Mouse (Mus musculus): ENCODE data around the gene Fam178b. TPM values are rescaled to one million over a fixed set of nuclear protein-coding genes. Genes with fewer than 3 reads are reported as not detected.

Gene Fam178b
- polyA plus RNA-seq, 1 experiment from 2014 or later = 0.62 TPM

DNA sequence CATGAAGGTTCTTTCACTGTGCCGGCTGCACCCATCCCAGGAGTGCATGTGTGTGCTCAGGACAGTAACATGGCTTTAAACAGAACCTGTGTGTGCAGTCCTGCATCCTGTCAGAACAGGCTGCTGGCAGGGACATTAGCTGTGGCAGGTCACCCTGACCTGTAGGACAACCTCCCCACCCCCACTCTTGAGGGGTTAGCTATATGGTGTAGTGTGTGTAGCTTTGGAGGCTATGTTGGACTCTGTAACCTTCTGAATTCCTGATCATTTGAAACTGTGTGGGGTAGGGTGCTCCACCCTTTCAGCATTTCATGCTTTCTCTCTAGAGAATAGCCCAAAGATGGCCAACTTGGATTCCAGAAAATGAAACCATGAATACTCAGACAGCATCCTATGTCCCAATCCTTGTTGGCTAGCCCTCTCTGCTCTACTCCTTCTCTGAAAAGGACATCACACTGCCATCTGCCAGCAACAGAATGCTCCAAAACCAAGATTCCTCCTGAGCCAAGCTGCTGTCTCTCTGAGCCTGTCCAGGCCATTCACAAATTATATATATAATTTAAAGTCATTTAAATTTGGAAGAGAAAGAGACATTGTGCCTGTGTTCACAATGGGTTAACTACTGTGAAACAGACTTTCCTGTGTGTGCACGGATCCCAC, 47.0 kb downstream of the Fam178b start:
- Histone ChIP-seq H3K4me3 (ENCODE audit: low read length) (no peak overlapping the region), H3K27me3 (ENCODE audit: control insufficient read depth, insufficient read depth, low read length) (no peaks in the 10 kb centered on the region), H3K9ac (ENCODE audit: low read length) (peak overlapping the region; percentile 7; the same call in 1 of the 2 replicates), H3K27ac (ENCODE audit: low read length) (peak overlapping the region; percentile 28), H3K4me1 (ENCODE audit: control insufficient read depth, insufficient read depth, low read length) (peaks cover 20% of the 10 kb centered on the region), H3K4me2 (ENCODE audit: low read depth, low read length) (no peak overlapping the region), H3K9me3 (replicated peaks; ENCODE audit: control insufficient read depth, low read length) (no peaks in the 10 kb centered on the region), H3K36me3 (ENCODE audit: control insufficient read depth, insufficient read depth) (no peaks in the 10 kb centered on the region)
- 55% methylated on average over 2 of the region's 2 CpGs for WGBS
- ATAC-seq (replicated peaks; ENCODE audit: extremely low read depth, insufficient read depth, low FRiP score) = no peak

DNA sequence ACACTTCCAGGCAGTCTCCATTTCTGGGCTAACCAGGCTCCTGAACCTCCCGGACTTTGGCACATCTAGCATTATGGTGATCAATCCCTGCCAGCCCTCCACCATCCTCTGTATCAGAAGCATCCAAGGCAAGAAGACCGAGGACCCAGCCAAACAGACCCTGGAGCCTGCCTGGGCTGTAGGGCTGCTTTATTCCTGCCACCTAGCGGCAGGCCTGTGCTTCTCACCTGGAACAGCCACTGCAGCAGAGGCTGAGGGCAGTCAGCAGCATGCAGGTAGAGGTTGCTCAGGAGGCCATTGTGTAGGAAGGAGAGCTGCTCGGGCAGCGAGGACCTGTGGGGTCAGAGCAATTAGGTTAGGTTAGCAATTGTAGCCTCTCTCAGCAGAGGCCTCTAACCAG, 48.0 kb downstream of the Fam178b start:
- Histone ChIP-seq H3K9me3 (replicated peaks; ENCODE audit: control insufficient read depth, low read length) (no peaks in the 10 kb centered on the region), H3K27me3 (ENCODE audit: control insufficient read depth, insufficient read depth, low read length) (no peaks in the 10 kb centered on the region), H3K9ac (ENCODE audit: low read length) (no peak overlapping the region), H3K36me3 (ENCODE audit: control insufficient read depth, insufficient read depth) (no peaks in the 10 kb centered on the region), H3K27ac (ENCODE audit: low read length) (no peak overlapping the region), H3K4me2 (ENCODE audit: low read depth, low read length) (no peak overlapping the region), H3K4me1 (ENCODE audit: control insufficient read depth, insufficient read depth, low read length) (peaks cover 22% of the 10 kb centered on the region), H3K4me3 (ENCODE audit: low read length) (no peak overlapping the region)
- WGBS = 24% methylated on average over 5 of the region's 5 CpGs
- 0 out of 2 replicates have a peak, but pooled peaks have one; percentile 62 for ATAC-seq (replicated peaks; ENCODE audit: extremely low read depth, insufficient read depth, low FRiP score)

DNA sequence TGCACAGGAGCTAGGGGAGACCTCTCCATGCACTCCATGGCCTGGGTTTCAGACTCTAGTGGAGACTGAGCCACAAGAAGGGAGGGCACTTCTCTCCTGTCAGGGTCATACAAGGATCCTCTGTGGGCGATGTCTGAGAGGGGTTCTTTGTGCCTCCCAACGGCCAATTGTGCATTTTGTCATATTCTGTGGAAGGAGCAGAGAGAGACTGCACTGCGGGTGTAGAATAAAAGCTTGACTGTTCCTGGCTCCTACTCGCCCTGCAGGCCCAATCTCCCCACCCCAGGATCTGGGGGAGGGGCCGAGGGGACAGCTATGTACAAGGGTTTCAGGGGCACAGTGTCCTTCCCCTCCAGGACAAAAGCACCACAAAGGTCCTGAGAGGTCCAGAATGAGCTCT, 49.1 kb downstream of the Fam178b start:
- WGBS = 75% methylated on average over 5 of the region's 5 CpGs
- H3K9me3 ChIP-seq (replicated peaks; ENCODE audit: control insufficient read depth, low read length) = no peaks in the 10 kb centered on the region
- ATAC-seq (replicated peaks; ENCODE audit: extremely low read depth, insufficient read depth, low FRiP score) = no peak
- H3K36me3 ChIP-seq (ENCODE audit: control insufficient read depth, insufficient read depth) = no peaks in the 10 kb centered on the region
- no peak overlapping the region for H3K4me2 ChIP-seq (ENCODE audit: low read depth, low read length)
- no peak overlapping the region for H3K27ac ChIP-seq (ENCODE audit: low read length)
- no peak overlapping the region for H3K9ac ChIP-seq (ENCODE audit: low read length)
- peaks cover 22% of the 10 kb centered on the region for H3K4me1 ChIP-seq (ENCODE audit: control insufficient read depth, insufficient read depth, low read length)
- no peak overlapping the region for H3K4me3 ChIP-seq (ENCODE audit: low read length)
- H3K27me3 ChIP-seq (ENCODE audit: control insufficient read depth, insufficient read depth, low read length) = no peaks in the 10 kb centered on the region

DNA sequence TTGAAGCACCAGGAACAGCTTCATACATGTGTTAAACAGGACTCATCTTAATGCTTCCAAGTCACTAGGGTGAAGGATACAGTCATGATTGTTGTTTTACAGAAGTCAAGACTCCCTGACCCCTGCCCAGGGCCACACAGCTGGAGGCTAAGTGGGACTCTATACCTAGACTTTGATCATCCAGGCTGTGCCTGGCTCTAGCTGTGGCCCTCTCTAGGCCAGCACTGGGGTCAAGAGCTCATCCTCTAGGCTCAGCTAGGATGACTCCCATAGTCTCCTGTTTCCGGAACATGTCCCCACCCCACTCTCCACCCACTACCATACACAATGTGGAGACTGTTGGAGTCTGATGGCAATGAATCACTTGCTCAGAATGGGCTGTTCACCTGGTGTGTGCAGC, 50.1 kb downstream of the Fam178b start:
- Histone ChIP-seq H3K9me3 (replicated peaks; ENCODE audit: control insufficient read depth, low read length) (no peaks in the 10 kb centered on the region), H3K36me3 (ENCODE audit: control insufficient read depth, insufficient read depth) (no peaks in the 10 kb centered on the region), H3K27me3 (ENCODE audit: control insufficient read depth, insufficient read depth, low read length) (no peaks in the 10 kb centered on the region), H3K4me2 (ENCODE audit: low read depth, low read length) (no peak overlapping the region), H3K4me3 (ENCODE audit: low read length) (no peak overlapping the region), H3K4me1 (ENCODE audit: control insufficient read depth, insufficient read depth, low read length) (peaks cover 22% of the 10 kb centered on the region), H3K9ac (ENCODE audit: low read length) (no peak overlapping the region), H3K27ac (ENCODE audit: low read length) (no peak overlapping the region)
- WGBS = 97% methylated on average over 1 of the region's 1 CpGs
- ATAC-seq (replicated peaks; ENCODE audit: extremely low read depth, insufficient read depth, low FRiP score) = no peak

DNA sequence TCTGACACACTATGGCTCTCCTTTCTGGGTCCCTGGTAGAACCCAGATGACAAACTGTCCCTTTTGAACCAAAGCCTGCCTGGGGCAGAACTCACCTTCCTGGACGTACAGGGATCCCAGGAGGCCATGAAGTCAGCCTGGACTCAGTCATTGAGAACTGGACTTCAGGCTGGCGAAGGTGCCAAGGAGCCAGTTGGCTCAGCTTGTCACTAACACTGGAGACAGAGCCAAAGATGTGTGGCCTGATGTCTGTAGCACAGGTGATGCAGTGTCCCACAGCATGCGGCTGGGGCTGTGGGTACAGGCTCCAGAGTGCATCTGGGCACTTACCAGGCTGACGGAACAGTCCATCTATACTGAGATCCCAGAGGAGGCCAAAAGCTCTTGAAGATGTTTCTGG, 50.9 kb downstream of the Fam178b start:
- Histone ChIP-seq H3K4me3 (ENCODE audit: low read length) (no peak overlapping the region), H3K27ac (ENCODE audit: low read length) (no peak overlapping the region), H3K9me3 (replicated peaks; ENCODE audit: control insufficient read depth, low read length) (no peaks in the 10 kb centered on the region), H3K36me3 (ENCODE audit: control insufficient read depth, insufficient read depth) (no peaks in the 10 kb centered on the region), H3K4me2 (ENCODE audit: low read depth, low read length) (no peak overlapping the region), H3K9ac (ENCODE audit: low read length) (no peak overlapping the region), H3K4me1 (ENCODE audit: control insufficient read depth, insufficient read depth, low read length) (peaks cover 22% of the 10 kb centered on the region), H3K27me3 (ENCODE audit: control insufficient read depth, insufficient read depth, low read length) (no peaks in the 10 kb centered on the region)
- WGBS = 89% methylated on average over 4 of the region's 4 CpGs
- no peak for ATAC-seq (replicated peaks; ENCODE audit: extremely low read depth, insufficient read depth, low FRiP score)

DNA sequence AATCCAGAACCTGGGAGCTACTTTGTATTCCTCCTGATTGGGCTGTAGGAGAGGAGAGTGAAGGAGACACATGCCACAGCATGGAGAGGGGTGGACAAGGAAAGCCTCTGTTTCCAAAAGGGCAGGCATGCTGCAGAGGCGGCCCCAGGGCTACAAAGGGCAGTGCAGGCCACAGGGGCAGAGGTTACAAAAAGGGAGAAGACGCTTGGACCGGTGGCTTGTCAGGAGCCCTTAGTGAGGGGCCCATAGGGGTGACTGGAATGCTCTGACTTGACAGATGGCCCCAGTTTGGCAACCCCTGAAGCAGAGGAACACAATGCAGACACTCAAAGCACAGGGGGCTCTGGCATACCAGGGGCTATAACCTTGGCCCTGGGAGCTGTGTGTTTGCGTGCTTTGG, 51.6 kb downstream of the Fam178b start:
- no peak for ATAC-seq (replicated peaks; ENCODE audit: extremely low read depth, insufficient read depth, low FRiP score)
- H3K9ac ChIP-seq (ENCODE audit: low read length) = no peak overlapping the region

DNA sequence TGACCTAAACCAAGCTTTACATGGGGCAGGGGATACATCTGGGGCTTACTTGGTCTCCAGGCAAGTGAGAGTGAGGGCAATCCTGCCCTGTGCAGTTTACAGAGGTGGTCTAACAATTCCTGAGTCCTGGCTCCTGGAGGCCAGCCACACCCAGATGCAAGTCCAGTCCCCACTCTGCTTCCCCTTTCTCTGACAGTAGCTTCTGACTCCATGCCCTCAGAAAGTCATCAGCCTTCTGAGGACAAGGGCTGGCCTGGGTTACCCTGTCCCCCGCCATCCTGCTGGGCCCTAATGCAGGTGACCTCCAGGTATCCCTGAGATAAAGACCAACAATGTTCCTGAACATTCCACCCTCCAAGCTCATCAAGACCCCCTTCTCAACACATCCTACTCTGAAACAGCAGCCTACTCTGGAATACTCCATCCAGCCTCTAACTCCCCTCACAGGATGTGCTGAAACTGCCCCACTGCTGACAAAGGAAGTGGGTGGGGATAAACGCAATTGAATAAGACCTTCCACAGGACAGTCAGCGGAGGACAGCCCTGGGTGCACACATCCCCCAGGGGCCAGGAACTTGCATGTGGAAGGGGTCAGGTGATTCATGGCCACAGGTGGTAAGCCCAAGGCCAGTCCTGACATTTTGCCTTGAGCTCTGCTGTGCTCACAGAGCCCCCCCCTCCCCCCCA, 52.8 kb downstream of the Fam178b start:
- Histone ChIP-seq H3K27me3 (ENCODE audit: control insufficient read depth, insufficient read depth, low read length) (no peaks in the 10 kb centered on the region), H3K36me3 (ENCODE audit: control insufficient read depth, insufficient read depth) (no peaks in the 10 kb centered on the region), H3K9me3 (replicated peaks; ENCODE audit: control insufficient read depth, low read length) (0 out of 2 replicates have a peak, but pooled peaks cover 4% of the 10 kb centered on the region), H3K4me2 (ENCODE audit: low read depth, low read length) (no peak overlapping the region), H3K27ac (ENCODE audit: low read length) (no peak overlapping the region), H3K4me3 (ENCODE audit: low read length) (no peak overlapping the region), H3K9ac (ENCODE audit: low read length) (no peak overlapping the region), H3K4me1 (ENCODE audit: control insufficient read depth, insufficient read depth, low read length) (peaks cover 7% of the 10 kb centered on the region)
- WGBS = 64% methylated on average over 3 of the region's 3 CpGs
- ATAC-seq (replicated peaks; ENCODE audit: extremely low read depth, insufficient read depth, low FRiP score) = no peak

More for the DNA sequence above, 51.6 kb downstream of the Fam178b start:
- no peak overlapping the region for H3K27ac ChIP-seq (ENCODE audit: low read length)
- H3K27me3 ChIP-seq (ENCODE audit: control insufficient read depth, insufficient read depth, low read length) = no peaks in the 10 kb centered on the region
- WGBS = 42% methylated on average over 4 of the region's 4 CpGs
- H3K4me1 ChIP-seq (ENCODE audit: control insufficient read depth, insufficient read depth, low read length) = peaks cover 16% of the 10 kb centered on the region
- no peak overlapping the region for H3K4me2 ChIP-seq (ENCODE audit: low read depth, low read length)
- H3K36me3 ChIP-seq (ENCODE audit: control insufficient read depth, insufficient read depth) = no peaks in the 10 kb centered on the region
- no peaks in the 10 kb centered on the region for H3K9me3 ChIP-seq (replicated peaks; ENCODE audit: control insufficient read depth, low read length)
- no peak overlapping the region for H3K4me3 ChIP-seq (ENCODE audit: low read length)

DNA sequence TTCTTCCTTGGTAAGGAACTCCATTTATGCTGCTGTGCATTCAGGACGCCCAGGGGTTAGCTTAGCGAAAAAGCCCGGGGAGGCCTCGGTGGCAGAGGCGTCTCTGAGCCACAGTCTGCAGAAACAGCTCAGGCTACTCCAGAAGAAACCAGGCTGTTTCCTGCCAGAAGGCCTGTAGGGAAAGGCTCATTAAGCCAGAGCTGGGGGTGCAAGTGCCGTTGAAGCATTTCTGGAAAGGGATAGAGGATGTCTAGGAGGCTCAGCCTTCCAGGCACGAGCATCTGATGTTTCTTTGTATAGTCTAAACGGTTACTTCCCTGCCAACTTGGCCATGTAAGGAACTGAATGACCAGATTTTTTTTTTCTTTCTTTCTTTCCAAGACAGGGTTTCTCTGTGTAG, 54.4 kb downstream of the Fam178b start:
- H3K27me3 ChIP-seq (ENCODE audit: control insufficient read depth, insufficient read depth, low read length) = no peaks in the 10 kb centered on the region
- H3K4me1 ChIP-seq (ENCODE audit: control insufficient read depth, insufficient read depth, low read length) = peaks cover 7% of the 10 kb centered on the region
- H3K9me3 ChIP-seq (replicated peaks; ENCODE audit: control insufficient read depth, low read length) = peaks cover 4% of the 10 kb centered on the region; the same call in 1 of the 2 replicates
- peak overlapping the region; percentile 58 for H3K27ac ChIP-seq (ENCODE audit: low read length)
- no peak overlapping the region for H3K4me2 ChIP-seq (ENCODE audit: low read depth, low read length)
- no peak for ATAC-seq (replicated peaks; ENCODE audit: extremely low read depth, insufficient read depth, low FRiP score)
- no peaks in the 10 kb centered on the region for H3K36me3 ChIP-seq (ENCODE audit: control insufficient read depth, insufficient read depth)
- no peak overlapping the region for H3K9ac ChIP-seq (ENCODE audit: low read length)
- 41% methylated on average over 8 of the region's 8 CpGs for WGBS
- no peak overlapping the region for H3K4me3 ChIP-seq (ENCODE audit: low read length)

DNA sequence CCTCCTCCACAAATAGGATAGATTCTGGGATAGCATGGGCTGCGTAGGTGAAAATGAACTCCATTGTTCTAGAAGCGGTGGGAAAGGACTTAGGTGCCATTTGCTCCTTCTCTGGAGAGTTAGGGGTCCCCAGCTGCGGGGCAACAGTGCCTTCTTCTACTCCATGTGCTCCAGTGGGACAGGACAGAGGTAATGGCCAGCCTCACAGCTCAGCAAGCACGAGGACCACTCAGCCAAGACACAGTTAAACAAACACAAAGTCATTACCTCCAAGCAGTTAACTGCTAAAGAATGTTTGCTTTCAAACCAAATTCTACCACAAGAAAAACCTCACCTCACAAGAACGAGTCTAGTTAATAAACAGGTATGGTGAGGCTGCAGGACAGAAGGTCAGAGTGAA, 57.5 kb downstream of the Fam178b start:
- Histone ChIP-seq H3K9me3 (replicated peaks; ENCODE audit: control insufficient read depth, low read length) (peaks cover 4% of the 10 kb centered on the region; the same call in 1 of the 2 replicates), H3K4me2 (ENCODE audit: low read depth, low read length) (no peak overlapping the region), H3K27ac (ENCODE audit: low read length) (no peak overlapping the region), H3K4me1 (ENCODE audit: control insufficient read depth, insufficient read depth, low read length) (peaks cover under 1% of the 10 kb centered on the region; the same call in 1 of the 2 replicates), H3K27me3 (ENCODE audit: control insufficient read depth, insufficient read depth, low read length) (no peaks in the 10 kb centered on the region), H3K9ac (ENCODE audit: low read length) (no peak overlapping the region), H3K36me3 (ENCODE audit: control insufficient read depth, insufficient read depth) (no peaks in the 10 kb centered on the region), H3K4me3 (ENCODE audit: low read length) (no peak overlapping the region)
- no peak for ATAC-seq (replicated peaks; ENCODE audit: extremely low read depth, insufficient read depth, low FRiP score)
- 64% methylated on average over 5 of the region's 5 CpGs for WGBS

Measured in heart, embryonic 16.5 days (tissue).